Mouse (Mus musculus) retina, embryonic 14.5 days (tissue): ENCODE data around the gene Psmd4.
"Not testable (repeated sequence)": the region's sequence is repeated elsewhere in the genome, so short reads cannot be mapped to it uniquely, and the experiment has no call there.

Experiments
- DNase-seq: peaks from one replicate; pipeline ENCODE4 v3.0.0-alpha.2; 2015; ENCODE audit warnings: low spot score

The Psmd4 gene

DNA sequence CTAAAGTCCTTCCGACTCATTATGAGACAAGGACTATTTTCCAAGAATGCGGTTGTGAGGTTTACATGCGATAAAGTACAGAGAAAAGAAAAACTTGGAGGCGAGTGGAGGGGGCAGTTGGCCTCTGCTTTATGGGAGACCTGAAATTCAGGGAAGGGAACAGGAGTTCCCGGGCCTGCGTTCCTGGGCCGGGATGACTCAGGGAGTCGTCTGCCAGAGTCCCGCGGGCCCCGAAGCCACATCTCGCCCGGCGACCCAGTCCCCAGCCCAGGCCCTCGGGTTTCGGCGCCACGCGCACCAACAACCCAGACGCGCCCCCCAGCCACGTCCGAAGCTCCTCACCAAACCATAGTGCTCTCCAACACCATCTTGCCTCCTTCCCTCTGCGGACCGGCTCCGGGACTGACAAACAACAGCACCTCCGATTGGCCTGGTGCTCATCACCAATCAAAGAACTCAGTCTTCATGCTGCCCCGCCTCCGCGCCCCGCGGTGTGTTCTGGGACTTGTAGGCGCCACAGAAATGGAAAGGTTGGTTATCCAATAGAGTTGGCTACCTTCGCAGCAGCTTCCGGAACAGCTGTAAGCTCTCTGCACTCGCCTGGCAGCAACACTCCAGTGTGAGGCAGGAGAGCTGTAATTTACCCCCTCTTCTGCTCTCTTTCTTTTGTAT lies at the start of gene Psmd4:
TSS of gene Psmd4 (minus strand) at position 449 of the 672 bp plus-strand sequence.
- peak; percentile 98 for DNase-seq

- DNase-seq, result no peak
Observed at GRCm38 (mm10) chr3:95088071-95088470, 45.7 kb upstream of the Psmd4 start.

- no peak for DNase-seq
Observed at GRCm38 (mm10) chr3:95071606-95072005, 29.2 kb upstream of the Psmd4 start.

- no peak for DNase-seq
Observed at GRCm38 (mm10) chr3:95066570-95066969, 24.2 kb upstream of the Psmd4 start.

- DNase-seq, result no peak
Observed at GRCm38 (mm10) chr3:95066095-95066494, 23.7 kb upstream of the Psmd4 start.

- DNase-seq, result no peak
Observed at GRCm38 (mm10) chr3:95065553-95065952, 23.1 kb upstream of the Psmd4 start.

DNA sequence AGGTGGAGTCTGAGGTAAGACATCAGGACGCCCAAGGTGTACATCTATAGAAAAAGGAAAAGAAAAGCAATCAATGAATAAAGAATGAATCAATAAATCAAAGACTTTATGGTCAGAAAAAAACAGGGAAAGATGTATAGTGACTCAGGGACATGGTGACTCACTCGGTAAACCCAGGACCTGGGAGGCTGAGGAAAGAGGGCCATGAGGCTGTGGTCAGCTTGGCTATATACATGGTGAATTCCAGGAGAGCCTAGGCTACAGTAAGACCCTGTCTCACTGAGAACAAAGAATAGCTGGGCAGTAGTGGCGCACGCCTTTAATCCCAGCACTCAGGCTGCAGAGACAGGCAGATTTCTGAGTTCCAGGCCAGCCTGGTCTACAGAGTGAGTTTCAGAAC lies 21.3 kb upstream of the Psmd4 start:
- no peak for DNase-seq

DNA sequence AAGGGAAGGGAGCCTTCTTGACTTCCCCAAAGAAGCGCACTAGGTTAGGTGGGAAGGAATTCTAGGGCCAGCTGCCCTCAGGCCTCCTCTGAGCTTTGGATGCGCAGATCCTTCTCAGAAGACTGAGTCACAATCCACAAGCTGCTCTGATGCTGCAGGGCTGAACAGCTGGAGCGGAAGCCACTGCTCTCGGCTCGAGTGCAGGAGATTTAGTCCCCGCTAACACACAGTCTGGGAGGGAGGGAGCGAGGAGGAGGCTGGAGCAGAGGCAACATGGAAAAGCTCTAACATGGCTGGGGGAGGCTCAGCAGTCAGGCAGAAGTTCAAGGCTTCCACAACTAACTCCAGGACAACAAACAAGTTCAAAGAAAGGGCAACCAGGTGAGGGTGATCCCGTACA lies 15.7 kb upstream of the Psmd4 start:
- no peak for DNase-seq

GRCm38 (mm10) chr3:95056275-95056674 lies 13.9 kb upstream of the Psmd4 start:
- DNase-seq, result no peak

DNA sequence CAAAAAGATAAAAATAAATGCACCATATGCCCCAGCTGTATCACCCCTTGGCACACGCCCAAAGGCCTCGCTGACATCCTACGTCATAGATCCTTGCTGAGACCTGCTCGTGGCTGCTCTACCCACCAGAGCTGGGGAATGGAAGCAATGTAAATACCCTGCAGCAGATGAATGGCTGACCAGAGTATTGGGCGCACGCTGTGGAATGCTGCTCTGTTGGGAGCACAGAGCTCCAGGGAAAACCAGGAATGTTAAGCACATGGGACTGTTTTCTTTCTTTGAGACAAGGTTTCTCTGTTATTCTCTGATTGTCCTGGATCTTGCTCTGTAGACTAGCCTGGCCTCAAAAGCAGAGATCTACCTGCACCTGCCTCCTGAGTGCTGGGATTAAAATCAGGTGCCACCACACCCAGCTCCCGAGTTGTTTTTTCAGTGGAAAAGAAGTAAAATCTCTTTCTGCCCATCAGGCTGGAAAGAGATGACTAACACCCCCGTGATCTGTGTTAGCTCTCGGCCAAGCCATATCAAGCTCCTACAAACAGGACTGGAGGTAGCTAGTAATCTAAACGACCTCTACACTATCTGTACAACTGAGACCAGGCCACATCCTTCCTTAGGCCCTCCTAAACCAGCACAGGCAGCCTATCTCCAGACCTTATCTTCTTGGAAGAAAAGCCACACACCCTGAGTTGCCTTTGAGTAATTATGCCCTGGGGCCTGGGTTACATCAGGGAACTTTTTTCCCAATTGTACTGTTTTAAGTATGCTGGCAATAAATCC lies 12.3 kb upstream of the Psmd4 start:
- no peak for DNase-seq

GRCm38 (mm10) chr3:95053701-95054100 lies 11.3 kb upstream of the Psmd4 start:
- DNase-seq, result peak; percentile 75

- DNase-seq, result peak; percentile 83
Observed at GRCm38 (mm10) chr3:95052959-95053358, 10.5 kb upstream of the Psmd4 start.

- DNase-seq, result no peak
Observed at GRCm38 (mm10) chr3:95047914-95048313, 5.5 kb upstream of the Psmd4 start.

GRCm38 (mm10) chr3:95046462-95047057 lies 4.1 kb upstream of the Psmd4 start:
- DNase-seq, result no peak

- no peak for DNase-seq
Observed at GRCm38 (mm10) chr3:95043251-95043650, 837 bp upstream of the Psmd4 start.

DNA sequence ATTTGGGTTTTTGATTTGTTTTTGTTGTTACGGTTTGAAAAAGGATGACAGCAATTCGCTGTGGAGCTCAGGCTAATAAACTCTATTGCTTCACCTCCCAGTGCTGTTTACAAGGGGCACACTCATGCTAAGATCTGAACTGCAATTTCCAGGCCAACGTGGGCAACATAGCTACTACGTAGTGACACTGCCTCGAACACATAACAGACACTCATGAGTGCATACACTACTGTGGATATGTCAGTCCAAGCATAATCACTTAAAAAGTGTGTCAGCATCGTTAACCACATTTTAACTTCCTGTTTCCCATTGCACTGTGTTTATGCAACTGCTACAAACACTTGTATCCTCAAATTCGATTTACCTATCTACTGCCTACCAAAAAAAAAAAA lies 420 bp upstream of the Psmd4 start:
- no peak for DNase-seq

GRCm38 (mm10) chr3:95041625-95042024 lies 789 bp downstream of the Psmd4 start:
- DNase-seq, result no peak

- DNase-seq, result no peak
Observed at GRCm38 (mm10) chr3:95029953-95030352, 12.5 kb downstream of the Psmd4 start.

GRCm38 (mm10) chr3:95029291-95029827 lies 13.1 kb downstream of the Psmd4 start:
- not testable (repeated sequence) for DNase-seq

- DNase-seq, result no peak
Observed at GRCm38 (mm10) chr3:95028603-95029002, 13.8 kb downstream of the Psmd4 start.

GRCm38 (mm10) chr3:95027701-95028100 lies 14.7 kb downstream of the Psmd4 start:
- DNase-seq, result peak; percentile 59

- no peak for DNase-seq
Observed at GRCm38 (mm10) chr3:95027057-95027645, 15.3 kb downstream of the Psmd4 start.
